Mouse (Mus musculus): ENCODE measurements around the gene Prdm10.

- TF ChIP-seq POLR2A (IDR thresholded peaks at IDR 0.05; ENCODE audit: borderline replicate concordance, control insufficient read depth, low read depth, low read length): no peak
- no peak for TF ChIP-seq CTCF (IDR thresholded peaks at IDR 0.05; ENCODE audit: control insufficient read depth, insufficient read depth, low read length)
Measured at GRCm38 (mm10) chr9:31240522-31241207, 39.7 kb upstream of the Prdm10 start.
